Mouse (Mus musculus) hindbrain, embryonic 14.5 days (tissue): Measurements from ENCODE around the gene Ccdc97. TPM values are rescaled to one million over a fixed set of nuclear protein-coding genes. Genes with fewer than 3 reads are reported as not detected.

Experiments
- ATAC-seq: fragments of 200-750 bp; cut with Nextera tagmentation; 2 replicates; pipeline ENCODE4 v1.8.0; 2017; ENCODE audit warnings: moderate number of reproducible peaks, mild to moderate bottlenecking, moderate TSS enrichment, moderate library complexity; ENCODE audit not compliant: low FRiP score
- DNase-seq: peaks from one replicate; pipeline ENCODE4 v3.0.0-alpha.2; 2015; ENCODE audit warnings: low spot score
- H3K27ac ChIP-seq: fragments of 300-500 bp; sonication (generic); 2 replicates; pipeline ENCODE4 v1.5.1; 2014; ENCODE audit warnings: mild to moderate bottlenecking, moderate library complexity
- H3K27me3 ChIP-seq: fragments of 300-500 bp; sonication (generic); 2 replicates; pipeline ENCODE4 v1.6.1; 2014; ENCODE audit warnings: mild to moderate bottlenecking, low read length, mixed read lengths; ENCODE audit not compliant: control insufficient read depth, insufficient read depth
- H3K36me3 ChIP-seq: fragments of 300-500 bp; sonication (generic); replicated peaks from 2 replicates; pipeline ENCODE4 v1.6.1; 2014; ENCODE audit not compliant: control insufficient read depth, insufficient read depth
- H3K4me1 ChIP-seq: fragments of 300-500 bp; sonication (generic); replicated peaks from 2 replicates; pipeline ENCODE4 v1.6.1; 2014; ENCODE audit warnings: antibody characterized with exemption, low read length, mixed read lengths; ENCODE audit not compliant: control insufficient read depth, insufficient read depth
- H3K4me2 ChIP-seq: fragments of 300-500 bp; sonication (generic); replicated peaks from 2 replicates; pipeline ENCODE4 v1.6.1; 2014; ENCODE audit warnings: mild to moderate bottlenecking, moderate library complexity
- H3K4me3 ChIP-seq: fragments of 300-500 bp; sonication (generic); replicated peaks from 2 replicates; pipeline ENCODE4 v1.5.1; 2014; ENCODE audit warnings: mild to moderate bottlenecking, low read length
- H3K9ac ChIP-seq: fragments of 300-500 bp; sonication (generic); 2 replicates; pipeline ENCODE4 v1.6.1; 2014
- H3K9me3 ChIP-seq: fragments of 300-500 bp; sonication (generic); 2 replicates; pipeline ENCODE4 v1.6.1; 2016; ENCODE audit warnings: low read length; ENCODE audit not compliant: control insufficient read depth
- WGBS: fragments of 180-500 bp; shearing (Covaris S2); extraction: QIAGEN DNeasy Blood & Tissue Kit; methylation state at CpG from one replicate; pipeline ENCODE4 v1.1.7; 2014; 5-methylcytosine and 5-hydroxymethylcytosine counted together
- polyA plus RNA-seq: library from polyadenylated mRNA; unstranded; fragments of >200 nt; fragmentation: Nextera tagmentation; extraction: Ambion mirVana; gene quantifications from 2 replicates; pipeline ENCODE4 v1.2.1, GENCODE M21; 2014

The Ccdc97 gene
- polyA plus RNA-seq, result 41.9 and 43.5 TPM in 2 replicates

DNA sequence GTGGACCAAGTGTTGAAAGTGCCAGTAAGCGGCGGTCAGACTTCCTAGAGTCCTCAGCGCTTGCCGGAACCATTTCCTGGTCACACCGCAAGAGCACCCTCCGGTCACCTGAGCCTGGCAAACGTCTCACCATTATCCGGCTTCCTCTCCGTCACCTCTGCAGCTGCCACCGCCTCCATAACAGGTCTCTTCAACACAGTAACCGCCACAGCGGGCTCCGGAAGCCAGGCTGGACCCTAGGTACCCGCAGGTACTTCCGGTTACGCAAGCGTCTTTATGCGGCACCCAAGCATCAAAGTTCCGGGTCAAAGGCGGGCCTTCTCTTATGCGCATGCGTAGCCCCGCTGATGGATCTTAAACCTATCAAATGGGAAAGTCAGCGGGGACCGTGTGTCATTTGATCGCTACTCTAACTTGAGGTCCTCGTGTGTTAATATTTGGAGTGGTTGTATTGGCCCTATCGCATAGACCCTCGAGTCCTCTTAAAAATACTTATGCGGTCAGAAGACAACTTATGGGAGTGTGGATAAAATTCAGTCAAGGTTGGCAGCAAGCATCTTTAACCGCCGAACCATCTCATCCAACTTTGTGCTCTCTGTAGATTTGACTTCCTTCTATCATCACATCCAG, at the start of gene Ccdc97:
TSS of gene Ccdc97 (minus strand) at position 301 of the 630 bp plus-strand sequence.
- peaks cover 17% of the 10 kb centered on the region for H3K4me1 ChIP-seq
- 5% methylated on average over 32 of the region's 32 CpGs for WGBS
- ATAC-seq (peak; percentile 89), DNase-seq (peak; percentile 98)
- H3K4me2 ChIP-seq, result peak within 1 kb of the TSS; percentile 89
- peak within 1 kb of the TSS; percentile 75 for H3K27ac ChIP-seq
- no peaks in the 10 kb centered on the region for H3K9me3 ChIP-seq
- H3K9ac ChIP-seq, result peak within 1 kb of the TSS; percentile 66
- H3K4me3 ChIP-seq, result peak within 1 kb of the TSS; percentile 74
- H3K36me3 ChIP-seq, result peaks cover 69% of the 10 kb centered on the region
- no peaks in the 10 kb centered on the region for H3K27me3 ChIP-seq

DNA sequence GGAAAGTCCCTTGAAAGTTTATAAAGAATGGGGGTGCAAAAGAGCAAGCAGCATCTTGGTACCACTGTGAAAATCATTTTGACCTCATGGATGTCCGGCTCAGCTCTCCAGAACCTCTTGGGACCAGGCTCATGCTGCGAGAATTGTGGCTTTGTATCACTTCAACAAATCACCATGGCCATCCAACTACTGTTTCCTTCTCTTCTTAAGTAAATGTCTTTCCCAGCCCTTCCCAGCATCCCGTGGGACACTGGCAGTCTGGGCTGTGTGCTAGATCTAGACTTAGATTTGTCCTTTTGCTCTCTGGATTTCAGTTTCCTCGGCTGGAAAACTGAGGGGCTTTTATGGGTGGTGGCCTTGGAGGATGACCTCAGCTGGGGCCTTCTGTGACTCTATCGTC, 49.3 kb upstream of the Ccdc97 start:
- no peak overlapping the region for H3K4me3 ChIP-seq
- DNase-seq (no peak), ATAC-seq (no peak)
- H3K27ac ChIP-seq, result no peak overlapping the region
- no peak overlapping the region for H3K4me2 ChIP-seq
- no peaks in the 10 kb centered on the region for H3K9me3 ChIP-seq
- WGBS, result 91% methylated on average over 5 of the region's 5 CpGs
- H3K9ac ChIP-seq, result no peak overlapping the region
- no peaks in the 10 kb centered on the region for H3K27me3 ChIP-seq
- no peaks in the 10 kb centered on the region for H3K4me1 ChIP-seq
- H3K36me3 ChIP-seq, result no peaks in the 10 kb centered on the region

GRCm38 (mm10) chr7:25766108-25766507, 47.2 kb upstream of the Ccdc97 start:
- 93% methylated on average over 6 of the region's 6 CpGs for WGBS
- H3K4me3 ChIP-seq, result no peak overlapping the region
- H3K27me3 ChIP-seq, result no peaks in the 10 kb centered on the region
- no peaks in the 10 kb centered on the region for H3K4me1 ChIP-seq
- no peak for DNase-seq
- H3K36me3 ChIP-seq, result no peaks in the 10 kb centered on the region
- H3K4me2 ChIP-seq, result no peak overlapping the region
- no peak overlapping the region for H3K27ac ChIP-seq
- no peak for ATAC-seq
- H3K9ac ChIP-seq, result no peak overlapping the region
- H3K9me3 ChIP-seq, result no peaks in the 10 kb centered on the region

DNA sequence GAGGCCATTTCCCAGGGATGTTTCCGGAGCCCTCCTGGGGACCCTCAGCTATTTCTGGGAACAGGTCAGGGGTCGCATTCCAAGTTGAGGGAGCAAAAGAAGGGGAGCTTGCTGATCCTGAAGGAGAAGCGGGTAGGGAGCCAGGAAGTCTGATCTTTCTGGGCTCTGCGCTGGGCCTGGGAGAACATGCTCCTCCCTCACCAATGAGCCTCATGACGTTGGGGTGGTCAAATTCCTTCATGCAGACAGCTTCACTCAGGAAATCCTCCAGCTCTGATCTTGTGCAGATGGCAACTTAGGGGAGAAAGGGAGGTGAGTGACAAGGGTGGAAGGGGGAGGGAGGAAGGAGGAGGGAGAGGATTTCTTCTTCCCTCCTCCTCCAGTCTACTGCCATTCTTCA, 45.3 kb upstream of the Ccdc97 start:
- WGBS, result 50% methylated on average over 5 of the region's 5 CpGs
- ATAC-seq (no peak), DNase-seq (no peak)
- Histone ChIP-seq H3K4me3 (no peak overlapping the region), H3K4me1 (no peaks in the 10 kb centered on the region), H3K9me3 (no peaks in the 10 kb centered on the region), H3K9ac (no peak overlapping the region), H3K36me3 (no peaks in the 10 kb centered on the region), H3K27me3 (no peaks in the 10 kb centered on the region), H3K4me2 (no peak overlapping the region), H3K27ac (no peak overlapping the region)

GRCm38 (mm10) chr7:25763678-25764077, 44.8 kb upstream of the Ccdc97 start:
- ATAC-seq (no peak), DNase-seq (no peak)
- no peak overlapping the region for H3K27ac ChIP-seq
- H3K4me1 ChIP-seq, result no peaks in the 10 kb centered on the region
- H3K9ac ChIP-seq, result no peak overlapping the region
- no peak overlapping the region for H3K4me2 ChIP-seq
- H3K9me3 ChIP-seq, result no peaks in the 10 kb centered on the region
- WGBS, result 74% methylated on average over 11 of the region's 11 CpGs
- no peak overlapping the region for H3K4me3 ChIP-seq
- H3K36me3 ChIP-seq, result no peaks in the 10 kb centered on the region
- no peaks in the 10 kb centered on the region for H3K27me3 ChIP-seq

DNA sequence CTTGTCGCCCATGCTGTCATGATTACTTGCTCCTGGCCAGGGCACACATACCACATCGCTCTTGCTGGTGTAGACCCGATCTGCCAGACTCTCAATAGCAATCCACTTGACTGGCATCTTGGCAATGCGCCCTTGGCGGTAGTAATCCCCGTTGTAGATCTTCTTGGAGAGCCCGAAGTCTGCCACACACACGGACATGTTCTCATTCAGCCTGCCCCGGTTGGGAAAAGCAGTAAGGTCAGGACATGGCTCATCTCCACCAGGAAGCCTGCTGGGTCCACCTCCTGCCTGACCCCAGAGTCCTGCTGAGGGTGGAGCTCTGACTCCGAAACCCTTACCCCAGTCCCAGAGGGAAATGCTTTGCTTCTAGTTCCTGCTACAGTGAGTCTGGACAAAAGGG, 42.5 kb upstream of the Ccdc97 start:
- DNase-seq (no peak), ATAC-seq (no peak)
- Histone ChIP-seq H3K27ac (no peak overlapping the region), H3K9me3 (no peaks in the 10 kb centered on the region), H3K36me3 (no peaks in the 10 kb centered on the region), H3K4me2 (no peak overlapping the region), H3K4me1 (no peaks in the 10 kb centered on the region), H3K4me3 (no peak overlapping the region), H3K27me3 (no peaks in the 10 kb centered on the region), H3K9ac (no peak overlapping the region)
- WGBS, result 73% methylated on average over 10 of the region's 10 CpGs

- Histone ChIP-seq H3K4me2 (peak overlapping the region; percentile 98), H3K9ac (peak overlapping the region; percentile 55), H3K4me1 (peaks cover 17% of the 10 kb centered on the region), H3K27ac (peak overlapping the region; percentile 99), H3K36me3 (peaks cover 9% of the 10 kb centered on the region; the same call in 1 of the 2 replicates), H3K27me3 (no peaks in the 10 kb centered on the region), H3K9me3 (no peaks in the 10 kb centered on the region), H3K4me3 (peak overlapping the region; percentile 96)
- DNase-seq, result peak; percentile 85
- ATAC-seq, result peak; percentile 13; the same call in 1 of the 2 replicates
- WGBS, result under 1% methylated on average over 18 of the region's 18 CpGs
These were observed 37.1 kb upstream of the Ccdc97 start for GRCm38 (mm10) chr7:25756011-25756410.

- DNase-seq, result peak; percentile 74
- Histone ChIP-seq H3K36me3 (peaks cover 14% of the 10 kb centered on the region; the same call in 1 of the 2 replicates), H3K4me3 (peak overlapping the region; percentile 96), H3K9ac (peak overlapping the region; percentile 55), H3K27me3 (no peaks in the 10 kb centered on the region), H3K27ac (peak overlapping the region; percentile 99), H3K4me2 (peak overlapping the region; percentile 98), H3K9me3 (no peaks in the 10 kb centered on the region), H3K4me1 (peaks cover 17% of the 10 kb centered on the region)
- peak; percentile 50 for ATAC-seq
- under 1% methylated on average over 15 of the region's 15 CpGs for WGBS
These were observed 36.6 kb upstream of the Ccdc97 start for GRCm38 (mm10) chr7:25755468-25755833.

GRCm38 (mm10) chr7:25754738-25755467, 36.0 kb upstream of the Ccdc97 start, which contains the start of gene Hnrnpul1:
TSS of gene Hnrnpul1 (minus strand) at chr7:25754757.
- H3K9me3 ChIP-seq, result no peaks in the 10 kb centered on the region
- ATAC-seq, result peak; percentile 95
- WGBS, result under 1% methylated on average over 55 of the region's 55 CpGs
- H3K4me2 ChIP-seq, result peak within 1 kb of the TSS; percentile 99
- H3K27ac ChIP-seq, result peak within 1 kb of the TSS; percentile 99
- no peaks in the 10 kb centered on the region for H3K27me3 ChIP-seq
- DNase-seq, result peak; percentile 99
- peak within 1 kb of the TSS; percentile 96 for H3K4me3 ChIP-seq
- peak within 1 kb of the TSS; percentile 97 for H3K9ac ChIP-seq
- H3K36me3 ChIP-seq, result peaks cover 20% of the 10 kb centered on the region
- peaks cover 17% of the 10 kb centered on the region for H3K4me1 ChIP-seq
